Mouse (Mus musculus) G1E (cell line): ENCODE data around the gene Pde4d.

Source experiments
- CTCF ChIP-seq: IDR thresholded peaks from 2 replicates; pipeline ENCODE4 v1.5.1; 2012; ENCODE audit warnings: low read depth, low read length, inconsistent platforms, mixed read lengths
- GATA1 ChIP-seq: IDR thresholded peaks from 2 replicates; pipeline ENCODE4 v1.6.1; 2012; ENCODE audit warnings: borderline replicate concordance, low read length, inconsistent platforms, mixed read lengths
- POLR2AphosphoS5 ChIP-seq: IDR thresholded peaks from 2 replicates; pipeline ENCODE4 v1.6.1; 2012; ENCODE audit warnings: low read depth, low read length, inconsistent platforms; ENCODE audit not compliant: insufficient replicate concordance
- TAL1 ChIP-seq: conservative IDR thresholded peaks from 2 replicates; pipeline ENCODE4 v1.6.1; 2012; ENCODE audit warnings: low read depth, low read length, inconsistent platforms, mixed read lengths

DNA sequence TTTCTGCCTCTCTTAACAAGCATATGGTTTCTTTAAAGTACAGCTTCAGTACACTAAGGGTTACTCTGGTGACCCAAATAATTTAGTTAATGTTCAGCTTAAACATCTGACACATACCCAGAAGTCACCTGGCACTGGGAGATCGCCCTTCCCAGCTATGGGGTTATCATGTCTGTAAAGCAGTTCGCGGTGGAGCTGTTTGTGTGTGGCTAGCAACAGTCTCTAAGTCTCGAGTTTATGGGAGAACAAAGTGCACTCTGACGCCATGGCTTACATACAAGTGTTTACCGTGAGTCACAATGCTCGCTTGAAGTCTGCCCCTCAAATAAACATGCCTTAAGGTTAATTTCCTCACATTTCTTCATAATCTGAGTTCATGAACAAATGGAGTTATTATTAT is 1053.0 kb downstream of the Pde4d start:
- TF ChIP-seq CTCF, result no peak
- TF ChIP-seq TAL1, result no peak
- no peak for TF ChIP-seq GATA1
- TF ChIP-seq POLR2AphosphoS5, result no peak
